Mouse (Mus musculus) regulatory T cell (primary cell): ENCODE data around the gene Skap2.

Experiments used
- in situ Hi-C: fragments of 300-600 bp; cut with MboI, MseI; formaldehyde crosslinking; loops from one replicate; pipeline ENCODE4 v1.15.1; 2025; ENCODE audit warnings: high pct_unique_total_duplicates

The Skap2 gene

DNA sequence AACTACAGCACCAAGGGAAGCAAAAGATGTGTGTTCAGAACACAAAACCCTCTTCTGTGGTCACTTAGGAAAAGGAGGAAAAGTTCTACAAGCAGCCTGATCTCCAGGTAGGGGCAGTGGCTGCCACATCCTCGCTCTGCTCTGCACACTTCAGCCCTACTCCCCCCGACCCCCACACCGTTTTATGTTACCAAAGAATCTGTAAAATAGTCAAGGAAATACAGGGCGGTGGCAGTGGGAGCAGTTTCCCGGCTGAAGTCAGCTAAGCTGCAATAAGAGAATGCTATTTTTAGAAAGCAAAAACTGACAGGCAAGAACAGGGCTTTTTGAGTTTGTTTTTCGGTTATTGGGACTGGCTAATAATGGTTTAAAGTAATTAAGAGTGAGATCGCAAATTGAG, 160.8 kb downstream of the Skap2 start:
- in situ Hi-C loops, result loop anchor here (25.0 kb wide), 2 partner anchors 361 to 639 kb away; partner anchors contain the start of genes Gm28308, Hoxa3, Hoxa5 and Hoxa6

DNA sequence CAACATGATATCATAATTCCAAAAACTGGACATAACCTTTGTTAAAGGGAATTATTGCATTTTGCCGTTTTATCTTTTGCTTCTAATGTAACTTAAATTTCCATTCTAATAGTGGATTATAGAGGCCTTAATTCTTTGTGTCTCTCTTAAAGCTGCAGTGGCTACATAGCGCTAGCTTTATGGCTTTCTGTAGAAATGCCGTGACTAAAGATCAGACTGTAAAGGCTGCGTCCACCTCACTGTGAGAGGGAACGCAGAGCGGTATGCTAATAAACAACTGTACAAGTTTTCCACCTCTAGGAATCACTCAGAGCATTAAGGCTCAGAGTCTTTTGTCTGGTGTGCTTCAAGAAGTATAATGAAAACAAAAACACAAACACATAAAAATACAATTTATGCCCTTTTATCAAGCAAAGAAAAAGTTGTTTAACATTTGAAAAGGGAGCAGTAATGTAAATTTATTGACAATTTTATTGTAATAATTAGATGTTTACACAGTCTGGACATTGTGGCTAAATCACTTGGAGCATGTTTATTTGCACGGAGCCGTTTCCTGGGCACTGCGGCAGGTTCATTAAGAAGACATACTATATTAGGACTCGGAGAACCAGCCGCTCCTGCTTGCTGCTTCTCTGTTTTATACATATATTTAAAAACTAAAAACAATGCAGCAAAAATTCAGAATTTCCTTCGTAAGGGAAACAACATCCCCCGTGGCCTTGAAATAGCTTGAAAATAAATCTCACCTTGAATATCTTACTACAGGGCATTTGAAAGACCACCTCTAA, 162.1 kb downstream of the Skap2 start:
- in situ Hi-C loops, result loop anchor here (25.0 kb wide), 2 partner anchors 362 to 638 kb away; partner anchors contain the start of genes Gm28308, Hoxa3, Hoxa5 and Hoxa6

DNA sequence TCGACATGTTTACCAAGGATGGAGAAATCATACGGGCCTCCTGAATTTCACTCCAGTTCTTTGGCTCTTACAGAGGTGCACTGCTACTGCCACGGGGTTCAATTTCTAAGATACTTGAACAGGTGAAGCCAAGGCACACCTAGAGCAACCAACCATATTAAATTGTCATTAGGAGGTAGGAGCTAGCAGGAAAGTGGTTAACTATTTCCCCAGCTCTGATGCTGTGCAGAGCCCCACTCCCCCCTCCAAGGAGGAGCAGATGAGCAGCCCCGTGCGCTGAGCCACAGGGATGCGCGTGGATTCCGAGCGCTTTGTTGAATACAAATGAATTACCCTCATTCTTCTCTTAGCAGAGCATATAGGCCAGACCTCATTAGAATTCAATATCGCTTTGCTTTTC, 162.8 kb downstream of the Skap2 start:
- in situ Hi-C loops, result no loop called here

DNA sequence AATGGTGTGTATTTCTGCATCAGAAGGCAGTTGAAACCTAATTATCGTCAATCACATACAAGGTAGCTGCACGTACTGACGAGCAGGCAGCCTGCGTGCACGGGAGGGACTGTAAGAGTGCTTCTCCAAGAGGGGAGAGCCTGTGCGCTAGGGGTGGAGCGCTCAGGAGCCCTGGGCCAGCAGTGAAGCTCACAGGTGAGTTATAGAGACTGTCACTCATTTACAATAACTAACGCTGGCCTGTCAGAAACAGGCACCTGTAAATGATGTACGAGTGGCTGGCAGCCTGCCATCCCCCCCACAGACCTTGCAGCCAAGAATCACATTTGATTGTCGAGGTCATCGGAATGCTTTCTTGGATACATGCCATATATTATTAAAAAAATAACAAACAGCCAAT, 168.2 kb downstream of the Skap2 start:
- in situ Hi-C loops, result no loop called here

DNA sequence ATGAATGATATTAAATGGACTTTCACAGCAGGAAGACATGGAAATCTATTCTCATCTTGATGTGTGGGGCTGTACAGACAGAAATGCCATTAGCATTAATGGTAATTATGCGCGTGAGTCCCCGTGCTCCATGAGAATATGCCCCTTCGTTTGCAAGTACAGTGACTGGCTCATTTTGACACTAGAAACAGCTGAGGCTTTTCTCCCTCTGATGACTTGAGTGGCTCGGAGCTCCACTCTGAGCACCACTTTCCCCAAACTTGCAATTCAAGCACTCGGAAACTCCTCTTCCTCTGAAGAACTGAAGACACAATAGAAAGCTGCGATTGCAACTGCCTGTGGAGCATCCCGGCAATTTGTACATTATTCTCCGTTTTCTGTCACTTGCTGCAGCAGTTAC, 169.3 kb downstream of the Skap2 start:
- in situ Hi-C loops, result no loop called here

DNA sequence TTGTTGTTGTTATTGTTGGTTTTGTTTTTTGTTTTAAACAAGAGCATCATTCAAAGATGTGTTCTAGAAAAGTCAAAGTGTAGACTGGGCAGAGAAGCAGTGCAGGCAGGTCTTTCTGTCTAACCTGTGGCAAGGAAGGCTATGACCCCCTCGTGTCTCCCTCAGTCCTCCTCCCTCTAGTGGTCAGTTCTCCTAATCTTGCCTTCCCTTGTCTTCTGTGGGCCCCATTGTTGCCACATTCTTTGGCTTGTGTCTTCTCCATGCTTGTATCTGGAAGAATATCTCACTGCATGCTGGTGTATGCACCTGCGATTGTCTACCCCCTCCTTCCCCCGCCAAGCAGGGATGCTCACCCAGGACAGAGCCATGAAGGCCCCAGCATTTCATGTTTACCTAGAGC, 174.2 kb downstream of the Skap2 start:
- in situ Hi-C loops, result no loop called here

DNA sequence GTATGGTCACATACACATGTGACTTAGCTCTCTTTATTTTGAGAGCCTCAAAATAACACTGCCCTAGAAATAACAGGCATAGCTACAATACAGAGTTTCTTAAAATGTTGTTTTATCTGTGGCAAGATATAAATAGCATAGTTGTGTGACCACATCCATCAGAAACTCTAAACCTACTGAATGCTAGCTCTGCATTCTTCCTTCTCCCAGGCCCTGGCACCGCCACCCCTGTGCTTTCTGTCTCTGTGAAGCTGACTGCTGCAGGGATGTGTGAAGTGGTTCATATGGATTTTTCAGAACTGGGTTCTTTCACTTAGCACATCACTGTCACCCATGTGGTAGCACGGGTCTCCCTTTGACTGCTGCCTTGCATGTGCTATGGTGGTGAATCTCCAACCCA, 179.0 kb downstream of the Skap2 start:
- in situ Hi-C loops, result no loop called here

DNA sequence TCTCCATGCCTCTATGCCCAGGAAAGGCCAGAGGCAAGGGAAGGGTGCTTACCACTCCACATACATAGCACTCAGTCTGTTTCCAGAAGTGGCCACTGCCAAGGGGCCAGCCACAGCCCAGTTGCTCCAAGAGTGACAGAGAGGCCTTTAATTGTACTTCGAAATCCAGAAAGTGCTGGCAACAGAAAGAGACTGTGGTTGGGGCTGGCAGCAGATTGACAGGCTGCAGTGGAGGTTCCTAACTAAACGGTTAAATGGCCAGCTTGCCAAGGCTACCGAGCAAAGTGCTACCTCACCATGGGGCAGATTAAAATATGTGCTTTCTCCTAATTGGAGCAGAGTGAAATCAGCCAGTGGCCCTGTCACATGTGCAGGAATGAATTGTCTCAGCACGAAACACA, 186.7 kb downstream of the Skap2 start:
- in situ Hi-C loops, result no loop called here

DNA sequence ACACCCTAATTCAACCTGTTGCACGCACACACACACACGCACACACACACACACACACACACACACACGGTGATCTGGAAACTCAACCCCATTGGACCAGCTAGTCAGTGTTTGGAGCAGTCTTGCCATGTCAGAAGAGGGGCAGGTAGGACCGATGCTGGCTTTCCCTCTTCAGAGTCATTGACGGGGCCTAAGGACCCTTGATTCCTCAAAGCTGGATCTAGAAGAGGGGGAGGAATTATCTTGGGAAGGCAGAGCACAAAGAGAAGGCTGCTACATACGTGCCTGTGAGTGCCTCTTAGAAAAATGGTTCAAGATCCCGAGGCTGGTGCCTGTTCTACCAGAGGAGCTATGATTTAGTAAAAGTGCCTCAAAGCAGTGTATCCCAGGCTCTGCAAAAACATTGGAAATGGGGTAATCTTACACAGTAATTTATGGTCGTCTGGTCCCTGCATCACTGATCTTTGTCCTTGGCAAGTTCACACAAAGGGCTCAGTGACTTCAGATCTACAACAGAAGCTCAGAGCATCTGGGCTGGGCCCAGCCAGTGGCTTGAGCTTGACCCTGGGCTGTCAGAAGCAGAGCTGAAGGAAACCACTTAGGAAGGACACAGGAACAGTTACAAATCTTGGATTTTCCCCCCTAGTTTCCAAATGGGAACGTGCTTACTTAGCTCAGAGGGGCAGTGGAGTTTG, 188.1 kb downstream of the Skap2 start:
- in situ Hi-C loops, result no loop called here

DNA sequence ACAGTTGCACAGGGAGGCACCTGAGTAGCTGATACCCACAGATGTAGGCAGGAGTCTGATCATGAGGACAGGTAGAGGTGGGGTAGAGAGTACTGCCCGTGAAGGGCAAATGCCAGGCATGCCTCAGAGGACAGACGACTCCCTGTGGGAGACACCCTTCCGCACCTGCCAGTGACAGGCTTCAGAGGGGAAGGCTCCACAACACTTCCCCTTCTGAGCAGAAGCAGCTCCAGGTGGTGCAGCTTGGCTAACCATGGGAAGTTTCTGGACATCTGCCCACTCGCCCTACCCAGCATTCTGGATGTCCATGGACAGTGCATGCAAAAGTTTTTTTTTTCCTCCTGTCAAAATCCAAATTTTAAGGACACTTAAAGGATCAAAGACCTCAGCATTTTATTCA, 190.3 kb downstream of the Skap2 start:
- in situ Hi-C loops, result no loop called here

DNA sequence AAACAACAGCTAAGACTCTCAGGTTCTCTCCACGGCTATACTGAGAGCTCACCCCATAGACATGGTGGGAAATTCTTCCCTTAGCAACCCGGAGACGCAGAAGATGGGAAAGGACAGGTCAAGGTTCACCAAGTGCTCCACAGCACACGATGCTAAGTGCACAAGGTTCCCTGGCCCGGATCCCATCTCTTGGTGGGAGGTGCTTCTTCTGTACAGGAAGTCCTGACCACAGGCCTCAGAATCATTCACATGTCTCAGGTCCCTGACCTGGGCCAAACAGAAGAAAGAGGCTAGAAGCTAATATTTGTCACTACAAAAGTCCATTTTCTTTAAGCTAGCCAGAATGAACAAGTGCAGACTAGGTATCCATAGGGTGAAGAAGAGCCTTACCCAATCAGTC, 191.5 kb downstream of the Skap2 start:
- in situ Hi-C loops, result no loop called here

DNA sequence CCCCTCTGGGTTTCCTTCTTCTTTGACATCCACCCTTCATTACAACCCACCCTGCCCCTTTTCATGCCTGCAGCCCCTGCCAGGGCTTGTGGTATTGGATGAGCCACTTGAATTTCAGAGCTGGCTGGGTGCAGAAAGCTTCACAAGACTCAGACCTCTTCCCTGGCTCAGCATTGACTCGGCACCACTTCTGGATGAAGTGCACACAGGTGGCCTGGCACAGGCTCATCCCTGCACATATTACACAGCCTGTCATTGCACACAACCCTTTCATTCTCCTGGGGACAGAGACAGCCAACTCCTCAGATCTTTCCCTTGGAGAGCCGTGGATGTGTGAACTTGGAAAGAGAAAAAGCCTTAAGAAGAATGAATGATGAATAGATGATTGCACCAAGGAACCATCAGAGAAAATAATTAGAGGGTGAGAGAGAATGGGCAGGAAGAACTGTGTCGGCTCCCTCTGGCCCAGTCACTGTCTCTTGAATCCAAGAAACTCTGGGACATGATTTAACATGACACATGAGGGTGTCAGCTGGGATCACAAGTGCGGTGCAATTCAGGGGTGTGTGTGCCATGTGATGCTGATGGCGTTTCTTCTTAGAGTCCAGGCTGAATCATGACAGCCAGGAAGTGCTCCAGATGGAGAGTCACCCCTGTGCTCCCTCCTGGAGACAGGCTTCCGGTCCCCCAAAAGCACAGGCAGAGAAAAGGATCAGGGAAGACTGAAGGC, 195.3 kb downstream of the Skap2 start:
- in situ Hi-C loops, result no loop called here

DNA sequence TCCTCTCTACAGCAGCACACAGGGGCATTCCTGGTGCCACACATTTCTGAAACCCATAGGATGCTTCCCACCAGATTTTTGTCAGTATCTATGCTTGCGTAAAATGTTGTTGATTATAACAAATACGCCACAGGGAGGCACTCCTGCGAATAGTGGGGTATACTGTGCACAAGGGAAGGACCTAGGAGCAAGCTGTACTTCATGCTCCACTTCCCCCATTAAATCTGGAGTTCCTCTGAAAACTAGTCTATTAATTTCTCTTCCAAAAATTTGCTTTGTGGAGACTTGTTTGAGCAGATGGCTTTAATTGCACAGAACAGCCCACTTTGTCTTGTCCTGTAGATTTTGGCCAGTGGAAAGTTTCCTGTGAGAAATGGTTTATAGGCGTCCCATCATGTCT, 201.4 kb downstream of the Skap2 start:
- in situ Hi-C loops, result no loop called here

DNA sequence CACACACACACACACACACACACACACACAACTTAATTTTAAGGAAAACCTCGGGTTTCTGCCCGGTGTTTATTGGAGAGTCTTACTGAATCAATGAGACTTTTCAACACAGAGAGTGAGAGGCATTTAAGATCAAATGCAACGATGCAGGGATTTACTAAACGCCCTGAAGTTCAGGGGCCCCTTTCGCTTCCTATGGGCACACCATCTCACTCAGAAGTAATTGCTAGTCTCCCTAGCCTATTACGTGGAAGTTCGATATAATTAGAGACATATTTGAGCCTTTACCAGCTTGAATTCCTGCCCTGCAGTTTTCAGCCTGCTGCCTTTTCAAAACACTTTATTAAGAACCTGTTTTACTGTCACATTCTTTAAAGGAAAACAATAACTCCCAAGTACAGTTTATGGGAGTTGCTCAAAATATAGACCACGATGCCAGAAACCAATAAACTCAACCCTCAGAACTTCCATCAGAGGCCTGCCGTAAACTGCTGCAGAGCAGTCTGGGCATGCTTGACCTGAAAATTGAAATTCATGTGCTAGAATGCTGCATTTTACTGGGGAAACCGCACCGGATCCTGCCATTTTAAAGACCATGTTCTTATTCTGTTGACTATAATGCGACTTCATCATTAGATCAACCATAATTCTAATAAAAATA, 203.1 kb downstream of the Skap2 start:
- in situ Hi-C loops, result no loop called here

DNA sequence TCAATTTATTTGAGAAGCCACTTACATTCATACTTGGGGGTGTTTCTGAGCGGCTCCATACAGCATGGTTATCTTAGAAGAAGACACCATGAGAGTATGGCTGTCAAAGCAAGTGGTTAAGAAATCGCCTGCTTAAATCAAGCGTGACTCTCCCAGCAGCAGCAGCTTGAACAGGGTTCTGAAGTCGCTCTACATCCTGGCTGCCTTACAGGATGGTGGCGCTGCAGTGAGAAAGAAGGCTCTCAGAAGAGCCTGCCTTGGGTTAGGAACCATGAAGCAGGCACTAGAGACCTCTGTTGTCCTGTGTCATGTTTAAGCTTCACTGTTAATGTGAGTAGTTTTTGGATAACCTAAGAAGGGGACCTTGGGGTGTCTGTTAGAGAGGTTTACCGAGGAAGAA, 204.3 kb downstream of the Skap2 start:
- in situ Hi-C loops, result no loop called here
